Mouse (Mus musculus): ENCODE data around the gene Uggt2. TPM values are rescaled to one million over a fixed set of nuclear protein-coding genes. Genes with fewer than 3 reads are reported as not detected.
"Not testable (repeated sequence)": the region's sequence is repeated elsewhere in the genome, so short reads cannot be mapped to it uniquely, and the experiment has no call there.

The Uggt2 gene
- total RNA-seq, 2 experiments from 2014 or later: 7.6 to 7.9 TPM

DNA sequence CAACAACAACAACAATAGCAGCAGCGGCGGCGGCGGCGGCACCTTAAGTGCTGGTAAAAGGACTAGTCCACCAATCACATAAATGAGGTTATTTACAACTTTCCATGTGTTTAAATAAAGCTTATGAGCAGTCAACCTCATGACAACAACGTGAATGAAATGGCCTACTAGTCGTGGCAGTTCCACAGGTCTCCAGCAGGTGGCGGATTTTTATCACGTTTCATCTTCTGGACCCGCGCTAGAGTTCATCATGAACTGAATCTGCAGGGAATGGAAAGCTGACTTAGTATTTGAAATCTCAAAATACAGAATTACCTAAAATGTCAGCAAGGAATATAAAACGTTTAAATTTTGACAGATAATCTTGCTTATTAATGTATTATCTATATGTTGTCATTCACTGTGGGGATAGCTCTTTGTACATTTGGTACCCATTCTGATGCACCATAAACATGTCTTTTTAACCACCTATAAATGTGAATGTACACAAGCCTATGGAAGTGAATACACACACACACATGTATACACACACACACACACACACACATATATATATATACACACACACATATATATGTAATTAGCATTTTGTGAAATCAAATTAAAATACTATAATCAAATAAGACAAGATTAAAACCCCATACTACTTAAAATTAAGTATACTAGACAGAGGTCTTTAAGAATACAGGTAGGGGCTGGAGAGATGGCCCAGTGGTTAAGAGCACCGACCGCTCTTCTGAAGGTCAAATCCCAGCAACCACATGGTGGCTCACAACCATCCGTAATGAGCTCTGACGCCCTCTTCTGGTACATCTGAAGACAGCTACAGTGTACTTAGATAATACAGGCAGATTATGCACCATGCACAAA is 112.3 kb downstream of the Uggt2 start:
- intact Hi-C loops (cut with DNase I; ENCODE audit: low total_unique reads): loop anchor here (5.0 kb wide), 1 partner anchor 40 kb away; no protein-coding TSS in a partner anchor
- peak; percentile 41 for DNase-seq

DNA sequence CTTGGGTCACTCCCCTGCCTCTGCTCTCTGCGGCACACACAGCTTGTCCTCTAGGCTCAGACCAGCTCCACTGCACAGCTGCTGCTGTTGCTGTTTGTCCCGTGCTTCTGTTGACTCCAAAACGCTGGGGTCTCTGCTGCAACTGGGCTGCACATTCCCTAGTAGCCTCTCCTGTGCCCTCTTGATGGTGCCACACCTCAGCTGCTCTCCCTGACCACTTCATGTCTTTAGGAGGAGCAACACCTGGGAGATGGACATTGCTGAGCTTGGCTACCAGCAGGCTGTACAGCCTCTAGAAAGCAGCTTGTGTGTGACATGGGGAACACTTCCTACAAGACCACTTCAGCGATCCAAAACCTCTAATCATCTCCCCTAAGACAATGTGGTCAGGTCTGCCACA is 115.1 kb downstream of the Uggt2 start:
- DNase-seq: no peak
- intact Hi-C loops (cut with DNase I; ENCODE audit: low total_unique reads): no loop called here

DNA sequence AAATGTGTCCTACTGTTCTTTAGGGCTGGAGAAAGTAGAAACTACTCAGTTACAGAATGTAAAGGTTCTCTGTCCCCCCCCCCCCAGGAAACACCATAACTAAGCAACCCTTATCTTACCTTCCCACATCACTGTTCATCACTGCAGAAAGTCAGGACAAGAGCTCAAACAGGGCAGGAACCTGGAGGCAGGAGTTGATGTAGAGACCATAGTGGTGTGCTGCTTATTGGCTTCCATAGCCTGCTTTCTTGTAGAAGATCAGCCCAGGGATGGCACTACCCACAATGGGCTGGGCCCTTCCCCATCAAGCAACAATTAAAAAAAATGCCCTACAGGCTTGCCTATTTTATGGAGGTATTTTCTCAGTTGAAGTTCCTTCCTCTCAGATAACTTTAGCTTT is 115.8 kb downstream of the Uggt2 start:
- intact Hi-C loops (cut with DNase I; ENCODE audit: low total_unique reads): no loop called here
- no peak for DNase-seq

DNA sequence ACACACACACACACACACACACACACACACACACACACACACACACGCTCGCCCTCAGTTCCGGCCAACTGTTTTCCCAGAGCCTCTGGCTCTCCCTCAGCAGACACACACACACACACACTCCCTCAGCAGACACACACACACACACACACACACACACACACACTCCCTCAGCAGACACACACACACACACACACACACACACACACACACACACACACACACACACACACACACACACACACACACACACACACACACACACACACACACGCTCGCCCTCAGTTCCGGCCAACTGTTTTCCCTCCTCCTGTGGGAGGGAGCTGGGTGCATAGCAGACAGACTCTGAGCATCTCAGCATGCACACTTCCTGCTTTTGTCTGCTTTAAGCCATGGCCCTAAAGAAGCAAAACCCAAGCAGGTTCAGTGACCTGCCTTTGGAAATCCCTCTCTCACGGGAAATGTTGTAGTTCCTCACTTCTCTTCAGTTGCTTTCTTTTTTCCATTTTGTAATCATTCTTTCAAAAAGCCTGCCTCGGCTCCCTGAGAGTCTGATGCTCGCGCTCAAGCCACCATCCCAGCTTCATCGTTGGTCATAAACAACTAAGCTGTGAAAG is 116.7 kb downstream of the Uggt2 start:
- intact Hi-C loops (cut with DNase I; ENCODE audit: low total_unique reads); DNase-seq: not testable (repeated sequence)

DNA sequence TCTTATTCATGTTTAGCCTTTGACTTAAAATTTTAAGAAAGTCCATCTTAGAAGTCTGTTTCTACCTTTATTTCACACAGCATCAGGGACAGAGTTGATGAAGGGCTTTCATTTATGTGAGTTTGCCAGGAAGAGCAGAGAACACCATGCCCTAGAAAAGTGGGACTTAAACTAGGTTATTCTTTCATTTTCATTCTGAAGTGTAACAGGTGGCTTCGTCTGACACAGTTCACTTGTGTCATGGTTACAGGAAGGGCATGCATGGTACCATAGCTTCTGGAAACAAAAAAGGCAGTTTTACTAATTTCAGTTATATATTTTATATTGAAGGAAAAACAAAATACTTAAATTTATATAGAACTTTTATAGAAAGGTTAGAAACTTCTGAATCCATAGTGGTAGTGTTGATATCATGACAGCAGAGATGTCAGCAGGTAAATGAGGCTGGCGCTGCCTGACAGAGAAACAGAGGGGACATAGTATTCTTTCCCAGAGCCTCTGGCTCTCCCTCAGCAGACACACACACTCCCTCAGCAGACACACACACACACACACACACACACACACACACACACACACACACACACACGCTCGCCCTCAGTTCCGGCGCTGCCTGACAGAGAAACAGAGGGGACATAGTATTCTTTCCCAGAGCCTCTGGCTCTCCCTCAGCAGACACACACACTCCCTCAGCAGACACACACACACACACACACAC is 117.4 kb downstream of the Uggt2 start:
- intact Hi-C loops (cut with DNase I; ENCODE audit: low total_unique reads); DNase-seq: not testable (repeated sequence)

DNA sequence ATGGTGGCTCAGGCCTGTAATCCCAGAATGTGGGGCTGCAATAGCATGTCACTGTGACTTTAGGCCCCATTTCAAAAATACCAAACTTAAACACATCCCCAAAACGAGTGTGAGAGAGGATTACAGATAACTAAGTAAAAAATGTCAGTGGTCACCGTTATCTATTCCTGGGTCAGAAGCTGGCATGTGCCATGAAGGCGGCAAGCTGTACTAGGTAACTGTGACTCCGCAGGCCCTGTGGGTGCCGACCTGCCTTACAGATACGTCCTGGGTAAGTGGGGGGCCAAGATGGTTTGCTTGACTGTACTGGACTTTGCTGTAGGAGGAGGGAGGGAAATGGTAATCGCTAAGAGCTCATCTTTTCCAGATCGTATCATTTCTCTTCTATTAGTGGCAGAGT is 118.3 kb downstream of the Uggt2 start:
- intact Hi-C loops (cut with DNase I; ENCODE audit: low total_unique reads): no loop called here
- no peak for DNase-seq

DNA sequence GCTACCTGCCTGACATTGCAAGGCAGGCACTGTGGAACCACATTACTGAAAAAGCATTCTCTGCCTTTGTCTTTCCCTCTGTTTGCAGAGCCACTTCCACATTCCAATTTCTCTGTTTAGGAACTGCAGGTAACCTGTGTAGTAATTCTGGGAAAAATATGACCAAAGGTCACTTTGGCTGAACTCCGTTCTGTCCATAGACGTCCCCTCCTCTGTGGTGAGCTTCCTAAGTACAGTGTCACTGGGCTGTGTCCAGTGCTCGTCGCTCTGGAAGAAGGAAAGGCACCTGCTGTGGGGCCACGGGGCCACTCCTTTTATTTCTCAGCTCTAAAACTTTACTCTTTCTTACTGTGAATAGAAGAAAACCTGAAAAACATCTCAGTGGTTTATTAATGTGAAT is 118.9 kb downstream of the Uggt2 start:
- DNase-seq: no peak
- intact Hi-C loops (cut with DNase I; ENCODE audit: low total_unique reads): no loop called here

DNA sequence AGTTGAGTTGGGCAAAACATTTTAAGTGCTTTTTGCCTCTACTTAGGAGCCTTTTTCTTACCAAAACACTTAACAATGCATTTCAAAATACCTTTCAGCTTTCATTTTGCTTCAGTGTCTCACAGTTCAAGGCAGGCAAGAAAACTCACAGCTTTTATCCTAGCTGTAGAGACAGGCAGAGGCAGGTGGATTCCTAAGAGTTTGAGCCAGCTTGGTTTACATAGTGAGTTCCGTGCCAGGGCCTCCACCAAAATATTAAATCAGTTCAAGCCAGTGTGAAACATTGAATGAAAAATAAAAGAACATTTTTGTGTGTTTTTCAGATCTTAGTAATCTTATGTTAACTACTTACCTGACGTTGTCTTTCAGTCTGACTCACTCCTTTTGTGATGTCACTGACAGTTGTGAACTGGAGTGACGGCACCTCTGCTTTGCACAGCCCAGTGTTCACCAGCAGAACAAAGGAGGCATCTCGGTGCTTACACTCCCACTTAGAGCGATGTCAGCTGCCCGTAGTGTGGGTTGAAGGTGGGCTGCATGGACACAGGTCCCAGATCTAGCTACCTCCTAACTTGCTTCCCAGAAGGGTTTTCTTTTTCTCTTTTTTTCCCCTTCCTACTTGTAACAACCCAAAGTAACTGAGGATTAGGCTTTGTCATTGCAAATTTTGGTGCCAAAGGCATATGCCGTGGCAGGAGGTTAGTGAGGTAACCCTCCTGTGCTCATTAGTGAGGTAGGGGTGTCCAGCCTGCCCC is 119.5 kb downstream of the Uggt2 start:
- no peak for DNase-seq
- intact Hi-C loops (cut with DNase I; ENCODE audit: low total_unique reads): no loop called here

DNA sequence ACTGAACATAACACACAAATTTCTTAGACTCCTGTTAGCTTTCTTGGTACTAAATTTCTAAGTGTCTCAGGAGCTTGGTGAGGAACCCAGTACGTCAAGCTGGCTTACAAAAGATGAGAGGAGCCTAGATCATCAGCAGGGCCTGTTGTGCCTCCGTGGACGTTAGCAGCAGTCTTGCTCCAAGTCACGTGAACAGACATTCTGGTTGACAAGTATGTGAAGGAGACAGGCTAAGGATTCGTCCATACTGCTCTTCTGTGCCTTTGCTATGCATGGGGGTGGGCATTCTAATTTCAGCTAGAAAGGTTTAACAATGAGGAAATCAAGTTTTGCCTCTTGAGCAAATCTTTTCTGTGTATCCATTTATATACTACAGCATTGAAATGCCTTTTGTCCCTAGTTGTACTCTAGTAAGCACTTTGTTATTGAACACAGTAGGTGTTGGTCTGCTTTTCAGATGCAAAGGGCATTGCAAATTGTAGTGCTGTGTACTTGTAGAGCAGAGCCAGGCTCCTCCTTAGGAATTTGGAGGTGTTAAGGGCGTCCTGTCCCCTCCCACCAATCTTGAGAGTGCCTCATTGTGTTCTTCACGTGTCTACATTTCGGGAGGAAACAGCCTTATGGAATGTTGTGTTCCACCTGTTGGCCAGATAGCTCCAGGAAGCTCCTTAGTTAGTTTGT is 122.0 kb downstream of the Uggt2 start:
- intact Hi-C loops (cut with DNase I; ENCODE audit: low total_unique reads): no loop called here
- DNase-seq: no peak

DNA sequence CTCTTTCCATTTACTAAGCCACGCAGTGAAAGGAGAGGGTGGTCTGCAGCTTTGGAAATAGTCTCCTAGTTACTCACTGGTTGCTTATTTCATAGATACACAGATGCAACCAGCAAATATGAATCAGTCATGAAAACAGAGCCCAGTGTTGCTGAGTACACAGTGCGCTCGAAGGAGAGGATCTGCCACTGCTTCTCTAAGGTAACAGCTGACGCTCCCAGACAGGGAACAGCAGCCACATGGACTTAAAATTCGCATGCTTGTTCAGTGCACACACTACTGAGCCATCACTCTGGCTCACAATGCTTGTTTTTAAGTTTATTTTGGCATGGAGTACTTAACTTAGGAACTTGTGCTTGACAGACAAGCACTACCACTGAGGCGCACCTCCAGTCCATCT is 127.0 kb downstream of the Uggt2 start:
- intact Hi-C loops (cut with DNase I; ENCODE audit: low total_unique reads): no loop called here
- no peak for DNase-seq

DNA sequence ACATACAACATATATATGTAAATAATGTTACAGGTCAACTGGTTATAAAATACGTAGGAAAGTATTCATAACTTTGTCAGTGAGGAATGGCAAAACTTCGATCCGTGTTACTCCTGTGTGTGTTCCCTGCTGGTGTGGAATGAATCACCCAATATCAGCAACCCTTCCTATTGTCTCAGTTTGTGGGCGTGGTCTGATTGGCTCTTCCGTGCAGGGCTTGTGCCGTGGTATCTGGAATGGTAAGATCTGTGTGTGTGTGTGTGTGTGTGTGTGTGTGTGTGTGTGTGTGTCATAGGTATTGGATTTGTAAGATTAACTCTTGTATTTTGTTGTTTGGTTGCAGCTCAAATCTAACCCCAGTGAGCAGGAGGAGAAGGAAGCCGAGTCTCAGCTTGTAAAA is 131.6 kb downstream of the Uggt2 start:
- intact Hi-C loops (cut with DNase I; ENCODE audit: low total_unique reads): no loop called here
- no peak for DNase-seq

DNA sequence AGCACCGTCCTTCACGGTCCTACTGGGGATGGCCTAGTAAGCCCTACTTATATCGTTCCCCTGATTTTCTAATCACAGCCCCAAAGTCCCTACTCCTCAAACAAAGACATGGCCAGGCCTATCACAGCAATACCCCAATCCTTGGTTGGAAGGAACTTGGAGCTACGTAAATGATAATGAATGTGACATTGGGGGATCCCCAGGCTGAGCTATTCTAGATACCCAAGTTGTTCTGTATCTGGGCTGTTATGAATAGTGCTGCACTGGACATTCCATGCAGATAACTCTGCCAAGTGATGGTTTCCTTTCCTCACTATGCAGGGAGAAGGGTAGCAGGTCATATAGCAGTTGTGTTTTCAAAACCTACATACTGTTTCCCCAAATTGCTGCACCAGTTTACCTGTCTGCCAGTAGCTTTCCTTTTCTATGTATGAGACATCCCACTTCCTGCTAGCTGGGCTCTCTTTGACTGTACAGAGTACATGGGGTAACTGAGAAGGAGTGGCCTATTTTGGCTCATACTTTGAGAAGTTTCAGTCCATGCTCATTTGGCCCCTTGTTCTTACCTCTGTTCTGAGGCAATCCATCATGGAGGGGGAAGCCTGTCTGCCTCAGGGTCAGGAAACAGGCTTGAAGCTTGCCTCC is 133.8 kb downstream of the Uggt2 start:
- intact Hi-C loops (cut with DNase I; ENCODE audit: low total_unique reads): no loop called here

DNA sequence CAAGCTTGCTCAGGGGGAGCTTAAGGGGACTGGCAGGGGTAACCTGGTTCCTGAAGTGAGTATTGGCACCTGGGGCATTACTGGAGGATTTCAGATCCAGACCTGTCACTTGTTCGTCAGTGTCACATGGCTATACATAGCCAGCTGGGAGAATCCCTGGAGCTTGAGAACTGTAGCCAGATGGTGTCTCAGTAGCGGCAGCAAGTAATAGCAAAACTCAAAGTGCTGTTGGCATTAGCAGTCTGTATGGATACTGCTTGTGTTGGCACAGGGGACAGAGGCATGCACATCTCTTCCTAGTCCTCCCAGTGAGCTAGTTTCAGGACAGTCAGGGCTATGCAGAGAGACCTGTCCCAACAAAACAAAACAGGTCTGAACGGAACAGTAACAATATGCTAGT is 141.2 kb downstream of the Uggt2 start:
- no peak for DNase-seq
- intact Hi-C loops (cut with DNase I; ENCODE audit: low total_unique reads): no loop called here

More for the DNA sequence above, 133.8 kb downstream of the Uggt2 start:
- no peak for DNase-seq

DNA sequence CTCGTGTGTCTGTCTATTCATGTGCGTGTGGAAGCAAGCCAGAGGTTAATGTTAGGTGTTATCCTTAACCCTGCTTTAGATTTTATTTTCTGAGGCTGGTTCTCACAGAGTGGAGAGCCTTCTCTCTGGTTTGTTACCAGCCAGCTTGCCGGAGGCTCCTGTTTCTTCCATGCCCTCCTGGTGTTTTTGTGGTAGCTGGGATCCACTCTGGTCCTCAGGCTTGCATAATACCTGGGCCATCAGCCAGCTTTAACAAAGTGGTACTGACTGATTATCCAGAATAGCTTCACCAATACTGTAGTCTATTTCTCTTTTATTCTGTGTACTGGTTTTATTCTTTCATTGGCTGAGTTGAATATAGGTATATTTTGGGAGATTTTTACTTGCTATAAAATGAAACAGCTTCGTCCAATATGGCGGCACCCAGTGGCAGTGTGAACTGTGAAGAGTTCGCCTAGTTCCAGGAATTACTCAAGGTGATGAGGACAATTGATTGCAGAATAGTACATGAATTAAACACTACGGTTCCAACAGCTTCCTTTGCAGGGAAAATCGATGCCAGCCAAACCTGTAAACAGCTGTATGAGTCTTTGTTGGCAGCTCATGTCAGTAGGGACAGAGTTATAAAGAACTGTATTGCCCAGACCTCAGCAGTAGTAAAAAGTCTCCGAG is 147.2 kb downstream of the Uggt2 start:
- DNase-seq: no peak
- intact Hi-C loops (cut with DNase I; ENCODE audit: low total_unique reads): no loop called here

DNA sequence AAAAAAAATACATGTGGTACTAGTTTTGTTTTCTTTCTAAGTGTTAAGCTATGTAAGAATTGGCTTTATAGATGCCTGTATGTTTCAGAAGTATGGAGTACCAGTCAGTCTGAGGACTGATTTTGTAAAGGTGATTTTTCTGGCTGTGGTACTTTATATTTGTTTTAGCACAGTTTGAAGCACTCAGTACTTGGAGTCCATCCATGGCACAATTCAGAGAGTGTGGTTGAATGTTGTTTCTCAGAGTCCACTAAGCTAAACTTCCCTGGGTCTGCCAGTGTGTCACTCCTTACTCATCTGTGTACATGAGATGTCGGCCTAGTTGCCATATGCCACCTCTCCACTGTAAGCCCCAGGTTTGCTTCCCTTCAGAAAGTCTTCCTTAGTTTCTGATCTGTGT is 150.4 kb downstream of the Uggt2 start:
- intact Hi-C loops (cut with DNase I; ENCODE audit: low total_unique reads): no loop called here
- DNase-seq: no peak

DNA sequence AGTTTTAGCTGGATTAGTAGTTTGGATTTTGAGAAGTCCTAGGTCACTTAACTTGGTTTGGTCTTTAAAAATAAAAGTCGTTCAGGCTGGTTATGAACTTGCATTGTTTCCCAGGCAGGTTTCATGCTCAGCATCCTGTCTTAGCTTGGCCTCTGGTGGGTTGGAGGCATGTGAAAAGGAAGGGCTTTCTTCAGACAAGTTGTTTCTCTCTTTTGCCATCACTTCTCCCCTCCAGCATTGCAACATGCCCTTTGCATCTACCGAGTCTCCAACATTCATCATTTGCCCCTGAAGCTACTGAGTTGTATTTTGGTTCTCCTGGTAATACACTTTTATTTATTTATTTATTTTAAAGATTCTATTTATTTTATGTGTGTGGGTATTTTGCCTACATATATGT is 154.5 kb downstream of the Uggt2 start:
- intact Hi-C loops (cut with DNase I; ENCODE audit: low total_unique reads): loop anchor here (2.0 kb wide), 1 partner anchor 24 kb away; no protein-coding TSS in a partner anchor
- no peak for DNase-seq

DNA sequence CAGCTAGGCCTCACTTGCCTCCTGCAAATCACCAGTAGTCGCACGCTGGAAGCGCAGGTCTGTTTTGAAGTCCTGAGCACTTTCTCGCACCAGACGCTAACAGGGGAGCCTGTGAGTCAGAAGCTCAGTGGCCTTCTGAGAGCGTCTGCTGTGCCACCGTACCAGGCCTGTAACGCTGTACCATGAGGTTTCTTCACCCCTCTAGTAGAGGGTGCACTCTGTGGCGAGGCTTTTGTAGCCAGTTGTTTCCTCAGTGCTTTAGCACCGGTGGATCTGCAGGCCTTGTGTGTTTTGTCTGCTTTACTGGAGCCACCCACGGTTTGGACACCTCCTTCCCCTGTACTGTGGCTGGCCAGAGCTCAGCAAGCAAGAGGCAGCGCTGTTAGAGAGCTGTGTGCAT is 157.2 kb downstream of the Uggt2 start:
- intact Hi-C loops (cut with DNase I; ENCODE audit: low total_unique reads): no loop called here
- DNase-seq: no peak

DNA sequence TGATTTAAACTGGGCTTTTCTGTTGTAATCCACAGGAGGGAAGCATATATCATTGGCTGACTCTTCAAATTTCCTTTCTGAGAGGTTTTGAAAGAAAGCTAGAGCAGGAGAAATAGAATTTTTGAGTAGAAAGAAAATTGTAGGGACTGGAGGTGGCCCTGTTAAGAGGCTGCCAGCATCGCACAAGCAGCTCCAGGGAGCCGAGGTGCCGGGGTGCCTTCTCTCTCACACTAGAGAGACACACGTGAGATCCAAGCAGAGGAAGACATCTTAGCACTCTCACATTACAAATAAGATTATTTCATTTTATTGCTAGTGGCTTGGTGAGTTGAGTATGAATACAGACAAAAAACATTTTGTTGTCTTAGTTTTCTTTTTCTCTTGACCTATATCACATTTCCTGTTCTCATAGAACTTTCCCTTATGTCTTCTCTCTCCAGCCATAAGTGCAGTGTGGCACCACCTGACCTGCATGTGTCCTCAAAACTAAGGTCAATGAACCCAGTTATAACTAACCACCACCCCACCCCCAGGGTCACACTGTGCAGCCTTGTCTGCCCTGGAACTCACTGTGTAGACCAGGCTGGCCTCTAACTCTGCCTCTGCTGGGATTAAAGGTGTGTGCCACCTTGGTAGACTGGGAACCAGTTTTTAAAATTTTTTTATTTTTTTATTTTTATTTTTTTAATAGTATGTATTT is 158.3 kb downstream of the Uggt2 start:
- intact Hi-C loops (cut with DNase I; ENCODE audit: low total_unique reads): no loop called here
- DNase-seq: no peak
